Mouse (Mus musculus): ENCODE data around the gene Taz.

DNA sequence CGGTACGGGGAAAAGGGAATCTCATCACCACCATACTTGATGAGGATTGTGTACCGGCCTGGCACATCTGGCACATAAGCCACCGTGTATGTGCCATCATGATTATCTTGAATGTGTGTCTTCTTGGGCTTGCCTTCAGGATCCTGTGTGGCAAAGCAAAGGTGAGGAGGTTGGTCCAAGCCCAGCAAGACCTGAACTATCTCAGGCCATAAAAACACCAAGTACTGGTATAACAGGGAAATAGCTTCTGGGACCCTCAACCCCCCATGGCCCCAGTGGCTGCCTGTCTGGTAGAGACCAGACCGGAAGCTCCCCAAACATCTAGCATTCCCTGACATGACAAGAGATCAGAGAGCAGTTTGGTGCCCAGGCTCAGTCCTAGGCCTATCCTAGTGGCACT lies 48.5 kb upstream of the Taz start:
- no peak for TF ChIP-seq POLR2A (IDR thresholded peaks at IDR 0.05; ENCODE audit: borderline replicate concordance, extremely low read depth, insufficient read depth, insufficient read length, poor library complexity, severe bottlenecking)
- TF ChIP-seq CTCF (IDR thresholded peaks at IDR 0.05; ENCODE audit: borderline replicate concordance, extremely low read depth, insufficient read depth, insufficient read length), result no peak
